Mouse (Mus musculus): Measurements from ENCODE around the gene Ndufa12.

DNA sequence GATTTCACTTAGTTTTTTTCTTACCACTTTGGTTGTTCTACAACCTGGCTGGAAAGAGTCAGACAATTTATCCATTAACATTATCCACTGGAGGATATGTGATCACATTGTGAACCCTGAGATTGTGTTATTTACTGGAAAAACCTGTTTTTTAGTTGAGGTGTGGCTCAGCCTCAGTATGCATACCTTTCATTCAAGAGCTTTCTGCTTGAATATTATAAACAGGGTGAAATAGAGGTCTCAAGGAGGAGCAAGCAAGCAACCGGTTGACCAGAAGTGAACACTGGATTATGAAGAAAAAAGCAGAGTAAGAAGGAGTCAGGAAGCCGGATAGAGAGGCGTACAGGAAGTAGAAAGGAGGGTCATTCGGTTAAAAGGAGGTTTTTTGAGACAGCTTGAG lies 47.0 kb upstream of the Ndufa12 start:
- TF ChIP-seq POLR2A (IDR thresholded peaks at IDR 0.05; ENCODE audit: borderline replicate concordance, extremely low read depth, low read depth, low read length): no peak
- no peak for TF ChIP-seq CTCF (IDR thresholded peaks at IDR 0.05; ENCODE audit: insufficient read depth, low read length)

Data from lung, adult 2 months (tissue).